Mouse (Mus musculus): Measurements from ENCODE around the gene Drc7. TPM values are rescaled to one million over a fixed set of nuclear protein-coding genes. Genes with fewer than 3 reads are reported as not detected.
"Not testable (repeated sequence)": the region's sequence is repeated elsewhere in the genome, so short reads cannot be mapped to it uniquely, and the experiment has no call there.

Gene Drc7
- polyA plus RNA-seq, 1 experiment from 2014 or later = 0.50 TPM

- WGBS (ENCODE audit: insufficient replicate concordance) = 56% methylated on average over 4 of the region's 4 CpGs
- no peak overlapping the region for H3K27ac ChIP-seq (ENCODE audit: low read length)
- ATAC-seq (ENCODE audit: low read depth) = no peak
Observed at GRCm38 (mm10) chr8:95024387-95024786, 30.5 kb upstream of the Drc7 start.

DNA sequence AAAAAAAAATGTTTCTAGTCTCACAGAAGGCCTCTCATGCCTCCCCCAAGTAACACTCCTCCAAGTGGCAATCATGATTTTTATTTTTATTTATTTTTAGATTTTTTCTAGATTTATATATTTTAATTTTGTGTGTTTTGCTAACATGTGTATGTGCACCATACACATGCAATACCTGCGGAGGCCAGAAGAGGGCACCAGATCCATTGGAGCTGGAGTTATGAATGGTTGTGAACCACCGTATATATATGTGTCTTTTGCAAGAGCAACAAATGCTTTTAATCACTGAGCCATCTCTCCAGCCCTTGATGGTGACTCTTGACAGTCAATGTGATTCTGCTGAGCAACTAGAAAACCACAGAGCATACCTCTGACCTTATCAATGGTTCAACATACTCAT is 29.5 kb upstream of the Drc7 start:
- WGBS (ENCODE audit: insufficient replicate concordance) = 54% methylated on average over 2 of the region's 2 CpGs

More at GRCm38 (mm10) chr8:95024387-95024786, 30.5 kb upstream of the Drc7 start:
- H3K27me3 ChIP-seq (ENCODE audit: control insufficient read depth, insufficient read depth, low read depth, low read length) = no peaks in the 10 kb centered on the region
- peaks cover 5% of the 10 kb centered on the region for H3K4me1 ChIP-seq (ENCODE audit: control insufficient read depth, low read depth, low read length)
- no peak overlapping the region for H3K4me2 ChIP-seq (ENCODE audit: low read depth, low read length)
- no peak overlapping the region for H3K9ac ChIP-seq (ENCODE audit: low read depth, low read length)
- H3K4me3 ChIP-seq (ENCODE audit: low read depth, low read length) = no peak overlapping the region
- no peaks in the 10 kb centered on the region for H3K36me3 ChIP-seq (ENCODE audit: control insufficient read depth, insufficient read depth)
- no peaks in the 10 kb centered on the region for H3K9me3 ChIP-seq (replicated peaks; ENCODE audit: control insufficient read depth, low read length)

DNA sequence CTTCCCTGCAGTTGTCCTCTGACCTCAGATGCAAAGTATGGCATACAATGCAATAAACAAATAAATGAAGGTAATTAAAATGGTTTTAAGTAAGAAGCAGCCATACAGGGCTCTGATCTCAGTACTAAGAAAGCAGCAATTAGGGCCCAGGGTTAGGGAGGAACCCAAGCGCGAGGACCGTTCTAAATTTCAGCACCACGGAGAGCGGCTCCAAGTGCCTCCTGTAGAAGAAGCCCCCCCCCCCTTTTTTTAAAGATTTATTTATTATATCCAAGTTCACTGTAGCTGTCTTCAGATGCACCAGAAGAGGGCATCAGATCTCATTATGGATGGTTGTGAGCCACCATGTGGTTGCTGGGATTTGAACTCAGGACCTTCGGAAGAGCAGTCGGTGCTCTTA is 26.5 kb upstream of the Drc7 start:
- 74% methylated on average over 7 of the region's 7 CpGs for WGBS (ENCODE audit: insufficient replicate concordance)
- not testable (repeated sequence) for H3K9ac ChIP-seq (ENCODE audit: low read depth, low read length); H3K4me2 ChIP-seq (ENCODE audit: low read depth, low read length); H3K27me3 ChIP-seq (ENCODE audit: control insufficient read depth, insufficient read depth, low read depth, low read length); H3K27ac ChIP-seq (ENCODE audit: low read length); H3K4me3 ChIP-seq (ENCODE audit: low read depth, low read length); ATAC-seq (ENCODE audit: low read depth); H3K9me3 ChIP-seq (replicated peaks; ENCODE audit: control insufficient read depth, low read length); H3K36me3 ChIP-seq (ENCODE audit: control insufficient read depth, insufficient read depth); H3K4me1 ChIP-seq (ENCODE audit: control insufficient read depth, low read depth, low read length)

More for the DNA sequence above, 29.5 kb upstream of the Drc7 start:
- peaks cover 3% of the 10 kb centered on the region for H3K4me1 ChIP-seq (ENCODE audit: control insufficient read depth, low read depth, low read length)
- H3K9me3 ChIP-seq (replicated peaks; ENCODE audit: control insufficient read depth, low read length) = no peaks in the 10 kb centered on the region
- H3K4me3 ChIP-seq (ENCODE audit: low read depth, low read length) = no peak overlapping the region
- ATAC-seq (ENCODE audit: low read depth) = no peak
- H3K27me3 ChIP-seq (ENCODE audit: control insufficient read depth, insufficient read depth, low read depth, low read length) = no peaks in the 10 kb centered on the region
- no peak overlapping the region for H3K9ac ChIP-seq (ENCODE audit: low read depth, low read length)
- H3K36me3 ChIP-seq (ENCODE audit: control insufficient read depth, insufficient read depth) = no peaks in the 10 kb centered on the region
- H3K4me2 ChIP-seq (ENCODE audit: low read depth, low read length) = no peak overlapping the region
- H3K27ac ChIP-seq (ENCODE audit: low read length) = no peak overlapping the region

GRCm38 (mm10) chr8:95037106-95037925 is 17.6 kb upstream of the Drc7 start:
- Histone ChIP-seq H3K4me3 (ENCODE audit: low read depth, low read length) (no peak overlapping the region), H3K27ac (ENCODE audit: low read length) (no peak overlapping the region), H3K9me3 (replicated peaks; ENCODE audit: control insufficient read depth, low read length) (no peaks in the 10 kb centered on the region), H3K9ac (ENCODE audit: low read depth, low read length) (no peak overlapping the region), H3K4me2 (ENCODE audit: low read depth, low read length) (no peak overlapping the region), H3K27me3 (ENCODE audit: control insufficient read depth, insufficient read depth, low read depth, low read length) (no peaks in the 10 kb centered on the region), H3K4me1 (ENCODE audit: control insufficient read depth, low read depth, low read length) (no peaks in the 10 kb centered on the region), H3K36me3 (ENCODE audit: control insufficient read depth, insufficient read depth) (no peaks in the 10 kb centered on the region)
- peak; percentile 60 for ATAC-seq (ENCODE audit: low read depth)
- 33% methylated on average over 7 of the region's 7 CpGs for WGBS (ENCODE audit: insufficient replicate concordance)

DNA sequence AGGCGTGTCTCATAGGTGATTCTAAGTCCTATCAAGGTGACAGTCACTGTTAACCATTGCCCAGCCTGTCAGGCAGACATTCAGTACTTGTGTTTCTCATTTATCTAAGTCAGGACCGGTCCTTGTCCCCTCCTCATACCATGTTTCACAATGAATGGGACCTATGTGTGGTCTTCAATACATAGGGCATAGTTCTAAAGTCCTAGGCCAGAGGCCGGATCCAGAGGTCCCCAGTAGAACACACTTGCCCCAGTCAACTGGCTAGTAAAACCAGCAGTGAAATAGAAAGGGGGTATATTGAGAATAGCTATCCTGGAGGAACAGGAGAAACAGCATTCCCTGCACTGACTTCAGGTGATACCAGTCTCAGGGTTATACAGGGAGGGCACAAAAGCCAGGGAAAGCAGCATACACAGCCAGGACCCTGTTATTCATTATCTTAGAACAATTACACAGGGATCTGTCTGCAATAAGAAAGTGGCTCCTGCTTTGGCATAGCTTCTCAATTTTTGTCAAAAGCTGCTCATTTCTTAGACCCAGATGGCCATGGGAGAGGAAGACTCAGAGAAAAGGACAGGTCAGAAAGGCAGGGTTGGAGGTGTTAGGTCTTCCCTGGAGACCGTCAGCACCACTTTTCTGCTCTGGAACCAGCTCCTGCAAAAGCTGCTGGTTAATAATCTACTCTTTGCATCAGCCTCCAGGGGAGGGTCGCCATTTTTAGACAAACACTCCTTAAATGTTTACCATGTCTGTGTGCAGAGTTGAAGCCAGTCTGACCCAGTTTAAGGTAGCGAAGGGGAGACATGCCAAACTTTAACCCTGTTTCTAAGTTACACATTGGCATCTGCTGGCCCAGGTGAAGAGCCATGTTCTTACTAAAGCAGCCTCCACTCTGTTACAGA is 12.8 kb upstream of the Drc7 start:
- peak overlapping the region; percentile 76 for H3K27ac ChIP-seq (ENCODE audit: low read length)
- WGBS (ENCODE audit: insufficient replicate concordance) = 48% methylated on average over 6 of the region's 6 CpGs
- peak overlapping the region; percentile 19 for H3K4me2 ChIP-seq (ENCODE audit: low read depth, low read length)
- peak; percentile 81 for ATAC-seq (ENCODE audit: low read depth)
- H3K4me1 ChIP-seq (ENCODE audit: control insufficient read depth, low read depth, low read length) = no peaks in the 10 kb centered on the region
- H3K9ac ChIP-seq (ENCODE audit: low read depth, low read length) = no peak overlapping the region
- H3K4me3 ChIP-seq (ENCODE audit: low read depth, low read length) = no peak overlapping the region
- H3K9me3 ChIP-seq (replicated peaks; ENCODE audit: control insufficient read depth, low read length) = no peaks in the 10 kb centered on the region
- H3K36me3 ChIP-seq (ENCODE audit: control insufficient read depth, insufficient read depth) = no peaks in the 10 kb centered on the region
- no peaks in the 10 kb centered on the region for H3K27me3 ChIP-seq (ENCODE audit: control insufficient read depth, insufficient read depth, low read depth, low read length)

DNA sequence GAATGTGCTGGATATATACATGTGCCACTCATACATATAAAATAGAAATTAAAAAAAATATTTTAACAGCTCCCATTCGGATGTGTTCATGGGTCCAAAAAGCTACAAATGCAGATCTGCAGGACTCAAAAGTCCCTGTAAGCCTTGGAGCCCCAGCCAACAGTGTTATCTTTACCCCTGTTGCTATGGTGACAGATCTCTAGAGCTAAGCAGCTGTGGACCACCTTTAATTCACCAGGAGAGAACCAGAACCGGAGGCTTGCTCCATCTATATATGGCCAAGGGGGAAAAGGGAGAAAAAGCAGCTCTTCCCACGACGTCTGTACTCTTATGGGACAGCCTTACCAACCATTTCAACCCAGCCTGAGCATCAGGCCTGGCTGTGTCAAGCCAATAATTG is 10.1 kb upstream of the Drc7 start:
- Histone ChIP-seq H3K27me3 (ENCODE audit: control insufficient read depth, insufficient read depth, low read depth, low read length) (no peaks in the 10 kb centered on the region), H3K4me2 (ENCODE audit: low read depth, low read length) (no peak overlapping the region), H3K36me3 (ENCODE audit: control insufficient read depth, insufficient read depth) (no peaks in the 10 kb centered on the region), H3K9ac (ENCODE audit: low read depth, low read length) (no peak overlapping the region), H3K9me3 (replicated peaks; ENCODE audit: control insufficient read depth, low read length) (no peaks in the 10 kb centered on the region), H3K27ac (ENCODE audit: low read length) (no peak overlapping the region), H3K4me1 (ENCODE audit: control insufficient read depth, low read depth, low read length) (no peaks in the 10 kb centered on the region), H3K4me3 (ENCODE audit: low read depth, low read length) (no peak overlapping the region)
- WGBS (ENCODE audit: insufficient replicate concordance) = 44% methylated on average over 4 of the region's 4 CpGs
- ATAC-seq (ENCODE audit: low read depth) = no peak

DNA sequence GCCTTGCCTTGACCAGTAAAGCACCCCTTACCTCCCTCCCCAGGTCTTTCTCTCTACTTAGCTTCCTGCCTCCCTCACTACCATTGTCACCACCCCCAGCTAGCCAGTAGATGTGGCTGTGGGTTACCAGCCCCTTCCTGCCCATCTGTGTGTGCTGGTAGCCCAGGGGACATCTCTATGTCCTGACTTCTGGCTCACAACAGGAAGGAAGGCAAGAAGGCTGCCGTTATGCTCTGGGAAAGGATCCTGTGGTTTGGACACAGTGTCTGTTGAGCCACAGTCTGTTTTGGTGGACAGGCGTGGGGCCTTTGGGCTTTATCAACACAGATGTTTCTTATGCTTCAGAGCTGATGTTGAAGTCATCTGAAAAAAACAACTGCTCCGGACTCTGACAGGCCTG is 7.9 kb upstream of the Drc7 start:
- 18% methylated on average over 3 of the region's 3 CpGs for WGBS (ENCODE audit: insufficient replicate concordance)
- ATAC-seq (ENCODE audit: low read depth) = no peak
- H3K27ac ChIP-seq (ENCODE audit: low read length) = no peak overlapping the region

GRCm38 (mm10) chr8:95047884-95048680 is 6.8 kb upstream of the Drc7 start:
- Histone ChIP-seq H3K9me3 (replicated peaks; ENCODE audit: control insufficient read depth, low read length) (no peaks in the 10 kb centered on the region), H3K4me2 (ENCODE audit: low read depth, low read length) (no peak overlapping the region), H3K27ac (ENCODE audit: low read length) (no peak overlapping the region), H3K4me3 (ENCODE audit: low read depth, low read length) (no peak overlapping the region), H3K9ac (ENCODE audit: low read depth, low read length) (no peak overlapping the region), H3K36me3 (ENCODE audit: control insufficient read depth, insufficient read depth) (no peaks in the 10 kb centered on the region), H3K4me1 (ENCODE audit: control insufficient read depth, low read depth, low read length) (no peaks in the 10 kb centered on the region), H3K27me3 (ENCODE audit: control insufficient read depth, insufficient read depth, low read depth, low read length) (no peaks in the 10 kb centered on the region)
- 49% methylated on average over 6 of the region's 6 CpGs for WGBS (ENCODE audit: insufficient replicate concordance)
- no peak for ATAC-seq (ENCODE audit: low read depth)

More for the DNA sequence above, 7.9 kb upstream of the Drc7 start:
- H3K9me3 ChIP-seq (replicated peaks; ENCODE audit: control insufficient read depth, low read length) = no peaks in the 10 kb centered on the region
- no peaks in the 10 kb centered on the region for H3K27me3 ChIP-seq (ENCODE audit: control insufficient read depth, insufficient read depth, low read depth, low read length)
- H3K4me3 ChIP-seq (ENCODE audit: low read depth, low read length) = no peak overlapping the region
- no peak overlapping the region for H3K4me2 ChIP-seq (ENCODE audit: low read depth, low read length)
- no peak overlapping the region for H3K9ac ChIP-seq (ENCODE audit: low read depth, low read length)
- H3K36me3 ChIP-seq (ENCODE audit: control insufficient read depth, insufficient read depth) = no peaks in the 10 kb centered on the region
- H3K4me1 ChIP-seq (ENCODE audit: control insufficient read depth, low read depth, low read length) = no peaks in the 10 kb centered on the region

Measured in liver, embryonic 16.5 days (tissue).